Mouse (Mus musculus): ENCODE data around the gene Trpc6. TPM values are rescaled to one million over a fixed set of nuclear protein-coding genes. Genes with fewer than 3 reads are reported as not detected.
A peak's percentile ranks its signal among the peaks of the same experiment; 100 is the strongest.

Trpc6 gene
- 1.1 and 2.0 TPM in 2 replicates for polyA plus RNA-seq (2014; fragmentation: Nextera tagmentation; extraction: Ambion mirVana)

- Histone ChIP-seq H3K27me3 (ENCODE audit: control insufficient read depth, insufficient read depth, low read length) (peaks cover 7% of the 10 kb centered on the region; the same call in 1 of the 2 replicates), H3K9me3 (ENCODE audit: control insufficient read depth, low read length) (no peaks in the 10 kb centered on the region), H3K9ac (ENCODE audit: low read length) (peak within 1 kb of the TSS; percentile 44; the same call in 1 of the 2 replicates), H3K4me1 (ENCODE audit: control insufficient read depth, insufficient read depth, low read length) (no peaks in the 10 kb centered on the region), H3K36me3 (ENCODE audit: control insufficient read depth, insufficient read depth, low read length) (no peaks in the 10 kb centered on the region), H3K4me2 (peak within 1 kb of the TSS; percentile 72), H3K27ac (ENCODE audit: low read depth, low read length) (no peak within 1 kb of the TSS), H3K4me3 (ENCODE audit: low read depth, low read length) (peak within 1 kb of the TSS; percentile 48)
- WGBS = under 1% methylated on average over 44 of the region's 44 CpGs
- ATAC-seq (ENCODE audit: low FRiP score) (peak; percentile 97), DNase-seq (ENCODE audit: low spot score, missing footprints) (peak; percentile 93)
These were observed at the start of gene Trpc6 for GRCm38 (mm10) chr9:8544041-8544794. Gene Trpc6, plus strand, starts transcription at chr9:8544142.

GRCm38 (mm10) chr9:8520911-8521310 is 23.0 kb upstream of the Trpc6 start:
- Histone ChIP-seq H3K27ac (ENCODE audit: low read depth, low read length) (no peak overlapping the region), H3K4me3 (ENCODE audit: low read depth, low read length) (no peak overlapping the region), H3K4me1 (ENCODE audit: control insufficient read depth, insufficient read depth, low read length) (no peaks in the 10 kb centered on the region), H3K9me3 (ENCODE audit: control insufficient read depth, low read length) (no peaks in the 10 kb centered on the region), H3K36me3 (ENCODE audit: control insufficient read depth, insufficient read depth, low read length) (no peaks in the 10 kb centered on the region), H3K27me3 (ENCODE audit: control insufficient read depth, insufficient read depth, low read length) (no peaks in the 10 kb centered on the region), H3K9ac (ENCODE audit: low read length) (no peak overlapping the region), H3K4me2 (no peak overlapping the region)
- DNase-seq (ENCODE audit: low spot score, missing footprints) (peak; percentile 60), ATAC-seq (ENCODE audit: low FRiP score) (no peak)

- H3K36me3 ChIP-seq (ENCODE audit: control insufficient read depth, insufficient read depth, low read length) = no peaks in the 10 kb centered on the region
- no peak overlapping the region for H3K27ac ChIP-seq (ENCODE audit: low read depth, low read length)
- H3K4me3 ChIP-seq (ENCODE audit: low read depth, low read length) = no peak overlapping the region
- no peaks in the 10 kb centered on the region for H3K27me3 ChIP-seq (ENCODE audit: control insufficient read depth, insufficient read depth, low read length)
- 86% methylated on average over 1 of the region's 1 CpGs for WGBS
- H3K4me2 ChIP-seq = no peak overlapping the region
- H3K4me1 ChIP-seq (ENCODE audit: control insufficient read depth, insufficient read depth, low read length) = no peaks in the 10 kb centered on the region
- H3K9ac ChIP-seq (ENCODE audit: low read length) = no peak overlapping the region
- ATAC-seq (ENCODE audit: low FRiP score) = no peak
- peak; percentile 62 for DNase-seq (ENCODE audit: low spot score, missing footprints)
- no peaks in the 10 kb centered on the region for H3K9me3 ChIP-seq (ENCODE audit: control insufficient read depth, low read length)
These were observed 10.3 kb upstream of the Trpc6 start for GRCm38 (mm10) chr9:8533670-8534069.

GRCm38 (mm10) chr9:8545236-8545635 is 1.3 kb downstream of the Trpc6 start:
- H3K27ac ChIP-seq (ENCODE audit: low read depth, low read length) = no peak overlapping the region
- peak; percentile 77 for DNase-seq (ENCODE audit: low spot score, missing footprints)

GRCm38 (mm10) chr9:8558574-8558973 is 14.6 kb downstream of the Trpc6 start:
- no peaks in the 10 kb centered on the region for H3K27me3 ChIP-seq (ENCODE audit: control insufficient read depth, insufficient read depth, low read length)
- H3K4me2 ChIP-seq = no peak overlapping the region
- H3K27ac ChIP-seq (ENCODE audit: low read depth, low read length) = no peak overlapping the region
- H3K4me3 ChIP-seq (ENCODE audit: low read depth, low read length) = no peak overlapping the region
- H3K9me3 ChIP-seq (ENCODE audit: control insufficient read depth, low read length) = no peaks in the 10 kb centered on the region
- H3K4me1 ChIP-seq (ENCODE audit: control insufficient read depth, insufficient read depth, low read length) = no peaks in the 10 kb centered on the region
- ATAC-seq (ENCODE audit: low FRiP score) (no peak), DNase-seq (ENCODE audit: low spot score, missing footprints) (no peak)
- H3K36me3 ChIP-seq (ENCODE audit: control insufficient read depth, insufficient read depth, low read length) = no peaks in the 10 kb centered on the region
- no peak overlapping the region for H3K9ac ChIP-seq (ENCODE audit: low read length)
- WGBS = 76% methylated on average over 1 of the region's 1 CpGs

More at GRCm38 (mm10) chr9:8545236-8545635, 1.3 kb downstream of the Trpc6 start:
- no peaks in the 10 kb centered on the region for H3K9me3 ChIP-seq (ENCODE audit: control insufficient read depth, low read length)
- no peak overlapping the region for H3K4me2 ChIP-seq
- H3K4me1 ChIP-seq (ENCODE audit: control insufficient read depth, insufficient read depth, low read length) = no peaks in the 10 kb centered on the region
- no peak overlapping the region for H3K9ac ChIP-seq (ENCODE audit: low read length)
- no peaks in the 10 kb centered on the region for H3K36me3 ChIP-seq (ENCODE audit: control insufficient read depth, insufficient read depth, low read length)
- WGBS = 77% methylated on average over 2 of the region's 2 CpGs
- no peak overlapping the region for H3K4me3 ChIP-seq (ENCODE audit: low read depth, low read length)
- ATAC-seq (ENCODE audit: low FRiP score) = no peak
- peaks cover 7% of the 10 kb centered on the region; the same call in 1 of the 2 replicates for H3K27me3 ChIP-seq (ENCODE audit: control insufficient read depth, insufficient read depth, low read length)

- DNase-seq (ENCODE audit: low spot score, missing footprints) = no peak
- WGBS = 51% methylated on average over 6 of the region's 6 CpGs
These were observed 48.7 kb downstream of the Trpc6 start for GRCm38 (mm10) chr9:8592618-8593017.

GRCm38 (mm10) chr9:8597089-8597488 is 53.1 kb downstream of the Trpc6 start:
- H3K27ac ChIP-seq (ENCODE audit: low read depth, low read length) = no peak overlapping the region
- no peaks in the 10 kb centered on the region for H3K4me1 ChIP-seq (ENCODE audit: control insufficient read depth, insufficient read depth, low read length)
- no peak overlapping the region for H3K4me3 ChIP-seq (ENCODE audit: low read depth, low read length)
- no peak for DNase-seq (ENCODE audit: low spot score, missing footprints)
- no peak overlapping the region for H3K9ac ChIP-seq (ENCODE audit: low read length)
- no peaks in the 10 kb centered on the region for H3K36me3 ChIP-seq (ENCODE audit: control insufficient read depth, insufficient read depth, low read length)
- 40% methylated on average over 1 of the region's 1 CpGs for WGBS
- H3K27me3 ChIP-seq (ENCODE audit: control insufficient read depth, insufficient read depth, low read length) = no peaks in the 10 kb centered on the region
- no peaks in the 10 kb centered on the region for H3K9me3 ChIP-seq (ENCODE audit: control insufficient read depth, low read length)
- ATAC-seq (ENCODE audit: low FRiP score) = no peak
- H3K4me2 ChIP-seq = no peak overlapping the region

More at GRCm38 (mm10) chr9:8592618-8593017, 48.7 kb downstream of the Trpc6 start:
- Histone ChIP-seq H3K27me3 (ENCODE audit: control insufficient read depth, insufficient read depth, low read length) (no peaks in the 10 kb centered on the region), H3K9me3 (ENCODE audit: control insufficient read depth, low read length) (no peaks in the 10 kb centered on the region), H3K36me3 (ENCODE audit: control insufficient read depth, insufficient read depth, low read length) (no peaks in the 10 kb centered on the region), H3K27ac (ENCODE audit: low read depth, low read length) (no peak overlapping the region), H3K9ac (ENCODE audit: low read length) (no peak overlapping the region), H3K4me3 (ENCODE audit: low read depth, low read length) (no peak overlapping the region), H3K4me1 (ENCODE audit: control insufficient read depth, insufficient read depth, low read length) (no peaks in the 10 kb centered on the region), H3K4me2 (no peak overlapping the region)
- peak; percentile 70; the same call in 1 of the 2 replicates for ATAC-seq (ENCODE audit: low FRiP score)

- Histone ChIP-seq H3K4me2 (no peak overlapping the region), H3K27ac (ENCODE audit: low read depth, low read length) (no peak overlapping the region), H3K4me1 (ENCODE audit: control insufficient read depth, insufficient read depth, low read length) (no peaks in the 10 kb centered on the region), H3K4me3 (ENCODE audit: low read depth, low read length) (no peak overlapping the region), H3K36me3 (ENCODE audit: control insufficient read depth, insufficient read depth, low read length) (no peaks in the 10 kb centered on the region), H3K9ac (ENCODE audit: low read length) (no peak overlapping the region), H3K9me3 (ENCODE audit: control insufficient read depth, low read length) (no peaks in the 10 kb centered on the region), H3K27me3 (ENCODE audit: control insufficient read depth, insufficient read depth, low read length) (no peaks in the 10 kb centered on the region)
- ATAC-seq (ENCODE audit: low FRiP score) = no peak
- DNase-seq (ENCODE audit: low spot score, missing footprints) = no peak
These were observed 63.0 kb downstream of the Trpc6 start for GRCm38 (mm10) chr9:8606816-8607491.

- Histone ChIP-seq H3K4me1 (ENCODE audit: control insufficient read depth, insufficient read depth, low read length) (no peaks in the 10 kb centered on the region), H3K27ac (ENCODE audit: low read depth, low read length) (no peak overlapping the region), H3K4me3 (ENCODE audit: low read depth, low read length) (no peak overlapping the region), H3K27me3 (ENCODE audit: control insufficient read depth, insufficient read depth, low read length) (no peaks in the 10 kb centered on the region), H3K4me2 (no peak overlapping the region), H3K36me3 (ENCODE audit: control insufficient read depth, insufficient read depth, low read length) (no peaks in the 10 kb centered on the region), H3K9me3 (ENCODE audit: control insufficient read depth, low read length) (no peaks in the 10 kb centered on the region), H3K9ac (ENCODE audit: low read length) (no peak overlapping the region)
- ATAC-seq (ENCODE audit: low FRiP score) (no peak; the same call in 1 of the 2 replicates), DNase-seq (ENCODE audit: low spot score, missing footprints) (no peak)
- WGBS = 44% methylated on average over 2 of the region's 2 CpGs
These were observed 90.4 kb downstream of the Trpc6 start for GRCm38 (mm10) chr9:8634344-8634743.

Measured in midbrain, embryonic 11.5 days (tissue).